Mouse (Mus musculus) embryonic facial prominence, embryonic 10.5 days (tissue): ENCODE measurements around the gene Akr1b10. TPM values are rescaled to one million over a fixed set of nuclear protein-coding genes. Genes with fewer than 3 reads are reported as not detected.
A peak's percentile ranks its signal among the peaks of the same experiment; 100 is the strongest.
"Not testable (repeated sequence)": the region's sequence is repeated elsewhere in the genome, so short reads cannot be mapped to it uniquely, and the experiment has no call there.

Source experiments
- DNase-seq: peaks from one replicate; pipeline ENCODE4 v3.0.0-alpha.2; 2017; ENCODE audit warnings: low spot score
- H3K27ac ChIP-seq: fragments of 300-500 bp; sonication (generic); replicated peaks from 2 replicates; pipeline ENCODE4 v1.5.1; 2016; ENCODE audit warnings: mild to moderate bottlenecking
- H3K27me3 ChIP-seq: fragments of 300-500 bp; sonication (generic); replicated peaks from 2 replicates; pipeline ENCODE4 v1.6.1; 2016; ENCODE audit warnings: low read depth, mild to moderate bottlenecking; ENCODE audit not compliant: poor library complexity, severe bottlenecking
- H3K36me3 ChIP-seq: fragments of 300-500 bp; sonication (generic); replicated peaks from 2 replicates; pipeline ENCODE4 v1.6.1; 2016; ENCODE audit warnings: mild to moderate bottlenecking, moderate library complexity
- H3K4me1 ChIP-seq: fragments of 300-500 bp; sonication (generic); 2 replicates; pipeline ENCODE4 v1.6.1; 2016
- H3K4me3 ChIP-seq: fragments of 300-500 bp; sonication (generic); 2 replicates; pipeline ENCODE4 v1.5.1; 2016; ENCODE audit warnings: mild to moderate bottlenecking, moderate library complexity
- H3K9me3 ChIP-seq: fragments of 300-500 bp; sonication (generic); 2 replicates; pipeline ENCODE4 v1.6.1; 2016; ENCODE audit warnings: mild to moderate bottlenecking
- WGBS: fragments of 180-500 bp; shearing (Covaris S2); methylation state at CpG from one replicate; pipeline ENCODE4 v1.1.7; 2016; 5-methylcytosine and 5-hydroxymethylcytosine counted together
- polyA plus RNA-seq: library from polyadenylated mRNA; unstranded; fragments of >200 nt; fragmentation: Nextera tagmentation; extraction: Ambion mirVana; gene quantifications from 2 replicates; pipeline ENCODE4 v1.2.1, GENCODE M21; 2016

The Akr1b10 gene
- polyA plus RNA-seq, 1 experiment from 2014 or later = 15.4 TPM

GRCm38 (mm10) chr6:34353658-34354353, 30.2 kb upstream of the Akr1b10 start, which contains the start of gene Akr1b8:
TSS of gene Akr1b8 (plus strand) at chr6:34354119.
- H3K9me3 ChIP-seq = no peaks in the 10 kb centered on the region
- H3K27ac ChIP-seq = peak within 1 kb of the TSS; percentile 76
- peak within 1 kb of the TSS; percentile 55 for H3K4me3 ChIP-seq
- peaks cover 19% of the 10 kb centered on the region for H3K4me1 ChIP-seq
- H3K36me3 ChIP-seq = no peaks in the 10 kb centered on the region
- H3K27me3 ChIP-seq = no peaks in the 10 kb centered on the region; the same call in 1 of the 2 replicates
- 13% methylated on average over 16 of the region's 16 CpGs for WGBS
- peak; percentile 50 for DNase-seq

GRCm38 (mm10) chr6:34354354-34355348, 29.4 kb upstream of the Akr1b10 start:
- Histone ChIP-seq H3K36me3 (no peaks in the 10 kb centered on the region), H3K27ac (peak overlapping the region; percentile 76), H3K4me3 (peak overlapping the region; percentile 55), H3K27me3 (no peaks in the 10 kb centered on the region; the same call in 1 of the 2 replicates), H3K4me1 (peaks cover 19% of the 10 kb centered on the region), H3K9me3 (no peaks in the 10 kb centered on the region)
- WGBS = 66% methylated on average over 8 of the region's 8 CpGs
- DNase-seq = no peak

- Histone ChIP-seq H3K4me1 (peaks cover 21% of the 10 kb centered on the region), H3K9me3 (no peaks in the 10 kb centered on the region), H3K27ac (no peak overlapping the region), H3K4me3 (no peak overlapping the region), H3K36me3 (no peaks in the 10 kb centered on the region), H3K27me3 (no peaks in the 10 kb centered on the region; the same call in 1 of the 2 replicates)
- 74% methylated on average over 6 of the region's 6 CpGs for WGBS
- DNase-seq = no peak
Measured at GRCm38 (mm10) chr6:34355349-34355747, 28.7 kb upstream of the Akr1b10 start.

GRCm38 (mm10) chr6:34355841-34356240, 28.2 kb upstream of the Akr1b10 start:
- H3K36me3 ChIP-seq = no peaks in the 10 kb centered on the region
- H3K27me3 ChIP-seq = no peaks in the 10 kb centered on the region; the same call in 1 of the 2 replicates
- H3K9me3 ChIP-seq = no peaks in the 10 kb centered on the region
- peaks cover 23% of the 10 kb centered on the region for H3K4me1 ChIP-seq
- WGBS = 83% methylated on average over 9 of the region's 9 CpGs
- DNase-seq = no peak
- H3K27ac ChIP-seq = no peak overlapping the region
- no peak overlapping the region for H3K4me3 ChIP-seq

GRCm38 (mm10) chr6:34364217-34365136, 19.5 kb upstream of the Akr1b10 start:
- no peak for DNase-seq
- WGBS = 80% methylated on average over 12 of the region's 12 CpGs
- H3K4me3 ChIP-seq = no peak overlapping the region
- H3K27ac ChIP-seq = no peak overlapping the region
- peaks cover 15% of the 10 kb centered on the region for H3K4me1 ChIP-seq
- H3K36me3 ChIP-seq = no peaks in the 10 kb centered on the region
- no peaks in the 10 kb centered on the region for H3K27me3 ChIP-seq
- no peaks in the 10 kb centered on the region for H3K9me3 ChIP-seq

- 80% methylated on average over 9 of the region's 9 CpGs for WGBS
- H3K27ac ChIP-seq = no peak overlapping the region
- no peaks in the 10 kb centered on the region for H3K27me3 ChIP-seq
- no peak for DNase-seq
- no peak overlapping the region for H3K4me3 ChIP-seq
- H3K4me1 ChIP-seq = peaks cover 16% of the 10 kb centered on the region
- H3K36me3 ChIP-seq = no peaks in the 10 kb centered on the region
- no peaks in the 10 kb centered on the region for H3K9me3 ChIP-seq
Measured at GRCm38 (mm10) chr6:34367998-34368397, 16.0 kb upstream of the Akr1b10 start.

- no peaks in the 10 kb centered on the region for H3K36me3 ChIP-seq
- H3K27ac ChIP-seq = no peak overlapping the region
- H3K4me3 ChIP-seq = no peak overlapping the region
- no peaks in the 10 kb centered on the region for H3K9me3 ChIP-seq
- DNase-seq = no peak
- no peaks in the 10 kb centered on the region for H3K27me3 ChIP-seq
- H3K4me1 ChIP-seq = peaks cover 16% of the 10 kb centered on the region
- WGBS = 84% methylated on average over 8 of the region's 8 CpGs
Measured at GRCm38 (mm10) chr6:34370081-34370480, 13.9 kb upstream of the Akr1b10 start.

GRCm38 (mm10) chr6:34371700-34372351, 12.2 kb upstream of the Akr1b10 start:
- Histone ChIP-seq H3K27me3 (no peaks in the 10 kb centered on the region), H3K4me1 (peaks cover 16% of the 10 kb centered on the region), H3K27ac (no peak overlapping the region), H3K9me3 (no peaks in the 10 kb centered on the region), H3K36me3 (no peaks in the 10 kb centered on the region), H3K4me3 (peak overlapping the region; percentile 34; the same call in 1 of the 2 replicates)
- DNase-seq = peak; percentile 69
- WGBS = 28% methylated on average over 18 of the region's 18 CpGs

- Histone ChIP-seq H3K36me3 (no peaks in the 10 kb centered on the region), H3K27ac (no peak overlapping the region), H3K9me3 (no peaks in the 10 kb centered on the region), H3K27me3 (no peaks in the 10 kb centered on the region), H3K4me3 (no peak overlapping the region), H3K4me1 (peaks cover 10% of the 10 kb centered on the region)
- 86% methylated on average over 7 of the region's 7 CpGs for WGBS
- DNase-seq = no peak
Measured at GRCm38 (mm10) chr6:34373841-34374240, 10.2 kb upstream of the Akr1b10 start.

- DNase-seq, H3K36me3 ChIP-seq, H3K4me1 ChIP-seq, H3K27ac ChIP-seq, H3K4me3 ChIP-seq, H3K27me3 ChIP-seq, H3K9me3 ChIP-seq: not testable (repeated sequence)
- WGBS = 86% methylated on average over 5 of the region's 5 CpGs
Measured at GRCm38 (mm10) chr6:34375888-34376287, 8.1 kb upstream of the Akr1b10 start.

GRCm38 (mm10) chr6:34383401-34383800, 617 bp upstream of the Akr1b10 start:
- peaks cover 21% of the 10 kb centered on the region for H3K4me1 ChIP-seq
- peaks cover 2% of the 10 kb centered on the region; the same call in 1 of the 2 replicates for H3K36me3 ChIP-seq
- no peak overlapping the region for H3K27ac ChIP-seq
- no peaks in the 10 kb centered on the region for H3K9me3 ChIP-seq
- DNase-seq = no peak
- WGBS = 42% methylated on average over 8 of the region's 8 CpGs
- no peaks in the 10 kb centered on the region for H3K27me3 ChIP-seq
- H3K4me3 ChIP-seq = no peak overlapping the region
